Mouse (Mus musculus) megakaryocyte, embryonic 14.5 days (primary cell): ENCODE results near the gene Gm20388. TPM values are rescaled to one million over a fixed set of nuclear protein-coding genes. Genes with fewer than 3 reads are reported as not detected.

Source experiments
- H3K27me3 ChIP-seq: replicated peaks from 2 replicates; pipeline ENCODE3; 2012; ENCODE audit warnings: inconsistent platforms
- H3K36me3 ChIP-seq: replicated peaks from 2 replicates; pipeline ENCODE3; 2012; ENCODE audit warnings: low read length, inconsistent platforms, mixed read lengths
- H3K4me1 ChIP-seq: 2 replicates; pipeline ENCODE4 v1.6.1; 2012; ENCODE audit warnings: inconsistent platforms
- H3K4me3 ChIP-seq: replicated peaks from 2 replicates; pipeline ENCODE3; 2012; ENCODE audit warnings: moderate library complexity, mild to moderate bottlenecking, inconsistent platforms
- H3K9me3 ChIP-seq: 2 replicates; pipeline ENCODE4 v1.6.1; 2012; ENCODE audit warnings: inconsistent platforms
- FLI1 ChIP-seq: IDR thresholded peaks from 2 replicates; pipeline ENCODE4 v1.6.1; 2012; ENCODE audit warnings: low read length, inconsistent platforms, mixed read lengths
- GATA1 ChIP-seq: IDR thresholded peaks from 3 replicates; pipeline ENCODE4 v1.6.1; 2012; ENCODE audit warnings: mixed read lengths, low read length, inconsistent platforms, borderline replicate concordance
- polyA plus RNA-seq: library from polyadenylated mRNA; stranded (reverse); fragments of >175 nt; gene quantifications from 2 replicates; pipeline ENCODE4 v1.2.3, GENCODE M21; 2012; ENCODE audit warnings: low replicate concordance; ENCODE audit not compliant: insufficient read depth

Gene Gm20388
- polyA plus RNA-seq, 1 experiment, result 111 TPM

- Histone ChIP-seq H3K27me3 (peaks cover 85% of the 10 kb centered on the region), H3K36me3 (no peaks in the 10 kb centered on the region), H3K4me1 (peaks cover 46% of the 10 kb centered on the region), H3K4me3 (no peak overlapping the region), H3K9me3 (peaks cover 3% of the 10 kb centered on the region; the same call in 1 of the 2 replicates)
- TF ChIP-seq FLI1, result no peak
- no peak for TF ChIP-seq GATA1
Observed at GRCm38 (mm10) chr8:120684082-120684481, 773.4 kb downstream of the Gm20388 start.

- no peak for TF ChIP-seq FLI1
- TF ChIP-seq GATA1, result no peak
- H3K4me3 ChIP-seq, result no peak overlapping the region
- H3K36me3 ChIP-seq, result no peaks in the 10 kb centered on the region
- H3K27me3 ChIP-seq, result peaks cover 83% of the 10 kb centered on the region
- H3K4me1 ChIP-seq, result peaks cover 44% of the 10 kb centered on the region
- H3K9me3 ChIP-seq, result peaks cover 6% of the 10 kb centered on the region; the same call in 1 of the 2 replicates
Observed at GRCm38 (mm10) chr8:120685097-120685496, 774.5 kb downstream of the Gm20388 start.

- no peaks in the 10 kb centered on the region for H3K36me3 ChIP-seq
- TF ChIP-seq GATA1, result no peak
- TF ChIP-seq FLI1, result no peak
- no peak overlapping the region for H3K4me3 ChIP-seq
- peaks cover 46% of the 10 kb centered on the region for H3K4me1 ChIP-seq
- H3K27me3 ChIP-seq, result peaks cover 87% of the 10 kb centered on the region
- H3K9me3 ChIP-seq, result peaks cover 9% of the 10 kb centered on the region; the same call in 1 of the 2 replicates
Observed at GRCm38 (mm10) chr8:120685591-120685990, 775.0 kb downstream of the Gm20388 start.

GRCm38 (mm10) chr8:120686051-120686450, 775.4 kb downstream of the Gm20388 start:
- peaks cover 46% of the 10 kb centered on the region for H3K4me1 ChIP-seq
- no peak overlapping the region for H3K4me3 ChIP-seq
- TF ChIP-seq FLI1 (no peak), GATA1 (no peak)

GRCm38 (mm10) chr8:120686576-120686975, 775.9 kb downstream of the Gm20388 start:
- Histone ChIP-seq H3K36me3 (no peaks in the 10 kb centered on the region), H3K4me3 (no peak overlapping the region), H3K27me3 (peaks cover 81% of the 10 kb centered on the region), H3K4me1 (peaks cover 44% of the 10 kb centered on the region), H3K9me3 (peaks cover 9% of the 10 kb centered on the region; the same call in 1 of the 2 replicates)
- TF ChIP-seq GATA1, result no peak
- no peak for TF ChIP-seq FLI1

More at GRCm38 (mm10) chr8:120686051-120686450, 775.4 kb downstream of the Gm20388 start:
- Histone ChIP-seq H3K27me3 (peaks cover 84% of the 10 kb centered on the region), H3K9me3 (peaks cover 9% of the 10 kb centered on the region; the same call in 1 of the 2 replicates), H3K36me3 (no peaks in the 10 kb centered on the region)

- Histone ChIP-seq H3K36me3 (no peaks in the 10 kb centered on the region), H3K27me3 (peaks cover 79% of the 10 kb centered on the region), H3K4me1 (peaks cover 44% of the 10 kb centered on the region), H3K9me3 (peaks cover 9% of the 10 kb centered on the region; the same call in 1 of the 2 replicates), H3K4me3 (no peak overlapping the region)
- no peak for TF ChIP-seq FLI1
- no peak for TF ChIP-seq GATA1
Observed at GRCm38 (mm10) chr8:120687786-120688185, 777.1 kb downstream of the Gm20388 start.

- Histone ChIP-seq H3K4me3 (no peak overlapping the region), H3K9me3 (peaks cover 9% of the 10 kb centered on the region; the same call in 1 of the 2 replicates), H3K36me3 (no peaks in the 10 kb centered on the region), H3K4me1 (peaks cover 41% of the 10 kb centered on the region), H3K27me3 (peaks cover 74% of the 10 kb centered on the region)
- TF ChIP-seq GATA1 (no peak), FLI1 (no peak)
Observed at GRCm38 (mm10) chr8:120688511-120688910, 777.9 kb downstream of the Gm20388 start.

- TF ChIP-seq GATA1, result no peak
- TF ChIP-seq FLI1, result no peak
- Histone ChIP-seq H3K27me3 (peaks cover 60% of the 10 kb centered on the region), H3K4me1 (peaks cover 61% of the 10 kb centered on the region), H3K9me3 (peaks cover 10% of the 10 kb centered on the region; the same call in 1 of the 2 replicates), H3K36me3 (no peaks in the 10 kb centered on the region), H3K4me3 (no peak overlapping the region)
Observed at GRCm38 (mm10) chr8:120692934-120693333, 782.3 kb downstream of the Gm20388 start.

GRCm38 (mm10) chr8:120693861-120694493, 783.3 kb downstream of the Gm20388 start:
- Histone ChIP-seq H3K9me3 (peaks cover 11% of the 10 kb centered on the region; the same call in 1 of the 2 replicates), H3K4me3 (peak overlapping the region; percentile 29), H3K27me3 (peaks cover 50% of the 10 kb centered on the region), H3K4me1 (peaks cover 61% of the 10 kb centered on the region), H3K36me3 (no peaks in the 10 kb centered on the region)
- TF ChIP-seq GATA1 (no peak), FLI1 (no peak)

GRCm38 (mm10) chr8:120696401-120697153, 785.9 kb downstream of the Gm20388 start:
- Histone ChIP-seq H3K9me3 (0 out of 2 replicates have a peak, but pooled peaks cover 6% of the 10 kb centered on the region), H3K27me3 (peaks cover 50% of the 10 kb centered on the region), H3K4me1 (peaks cover 74% of the 10 kb centered on the region), H3K4me3 (no peak overlapping the region), H3K36me3 (no peaks in the 10 kb centered on the region)
- TF ChIP-seq FLI1 (no peak), GATA1 (no peak)
